Mouse (Mus musculus) heart, embryonic 11.5 days (tissue): ENCODE measurements at regions not wholly inside any gene's neighbourhood (a gene's known extent, or its start where the extent isn't known, plus 50 kb on each side); places are given as distances from the start of the nearest gene placed in this dataset.

Source experiments
- ATAC-seq: fragments of 200-750 bp; cut with Nextera tagmentation; replicated peaks from 2 replicates; pipeline ENCODE4 v1.8.0; 2017; ENCODE audit warnings: moderate library complexity; ENCODE audit not compliant: insufficient number of reproducible peaks, low FRiP score, low TSS enrichment
- H3K27ac ChIP-seq: fragments of 300-500 bp; sonication (generic); 2 replicates; pipeline ENCODE4 v1.5.1; 2014; ENCODE audit warnings: mild to moderate bottlenecking, low read depth, low read length
- H3K27me3 ChIP-seq: fragments of 300-500 bp; sonication (generic); 2 replicates; pipeline ENCODE4 v1.6.1; 2014; ENCODE audit warnings: mild to moderate bottlenecking, low read length, mixed read lengths; ENCODE audit not compliant: control insufficient read depth, insufficient read depth
- H3K36me3 ChIP-seq: fragments of 300-500 bp; sonication (generic); 2 replicates; pipeline ENCODE4 v1.6.1; 2014; ENCODE audit warnings: mild to moderate bottlenecking, low read length, moderate library complexity, mixed read lengths; ENCODE audit not compliant: control insufficient read depth, insufficient read depth
- H3K4me1 ChIP-seq: fragments of 300-500 bp; sonication (generic); 2 replicates; pipeline ENCODE4 v1.6.1; 2014; ENCODE audit warnings: low read length; ENCODE audit not compliant: control insufficient read depth, insufficient read depth
- H3K4me2 ChIP-seq: fragments of 300-500 bp; sonication (generic); 2 replicates; pipeline ENCODE4 v1.6.1; 2014; ENCODE audit warnings: mild to moderate bottlenecking, moderate library complexity
- H3K4me3 ChIP-seq: fragments of 300-500 bp; sonication (generic); 2 replicates; pipeline ENCODE4 v1.5.1; 2014; ENCODE audit warnings: low read depth, low read length
- H3K9ac ChIP-seq: fragments of 300-500 bp; sonication (generic); 2 replicates; pipeline ENCODE4 v1.6.1; 2014; ENCODE audit warnings: mild to moderate bottlenecking, low read depth, low read length, moderate library complexity
- H3K9me3 ChIP-seq: fragments of 300-500 bp; sonication (generic); replicated peaks from 2 replicates; pipeline ENCODE4 v1.6.1; 2016; ENCODE audit warnings: low read length; ENCODE audit not compliant: control insufficient read depth
- WGBS: fragments of 180-500 bp; shearing (Covaris S2); extraction: QIAGEN DNeasy Blood & Tissue Kit; methylation state at CpG from one replicate; pipeline ENCODE4 v1.1.7; 2014; ENCODE audit not compliant: insufficient replicate concordance; 5-methylcytosine and 5-hydroxymethylcytosine counted together

DNA sequence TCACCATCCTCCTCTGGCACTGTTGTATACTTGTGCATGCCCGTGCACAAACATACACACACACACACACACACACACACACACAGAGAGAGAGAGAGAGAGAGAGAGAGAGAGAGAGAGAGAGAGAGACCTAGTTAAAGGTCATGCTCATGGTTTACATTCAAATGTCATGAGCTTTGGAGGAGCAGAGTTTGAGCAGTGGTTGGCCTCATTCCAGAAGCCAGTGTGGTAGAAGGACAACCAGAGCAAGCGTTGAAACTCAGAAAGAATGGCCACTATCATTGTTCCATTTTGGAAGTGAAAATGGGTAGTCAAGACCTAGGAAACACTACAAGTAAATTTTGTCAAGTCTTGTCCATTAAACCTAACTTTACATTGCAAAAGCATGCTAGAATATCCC lies 79.6 kb upstream of the Frmd6 start:
- no peaks in the 10 kb centered on the region for H3K9me3 ChIP-seq
- WGBS: 83% methylated on average over 2 of the region's 2 CpGs
- H3K36me3 ChIP-seq: no peaks in the 10 kb centered on the region

DNA sequence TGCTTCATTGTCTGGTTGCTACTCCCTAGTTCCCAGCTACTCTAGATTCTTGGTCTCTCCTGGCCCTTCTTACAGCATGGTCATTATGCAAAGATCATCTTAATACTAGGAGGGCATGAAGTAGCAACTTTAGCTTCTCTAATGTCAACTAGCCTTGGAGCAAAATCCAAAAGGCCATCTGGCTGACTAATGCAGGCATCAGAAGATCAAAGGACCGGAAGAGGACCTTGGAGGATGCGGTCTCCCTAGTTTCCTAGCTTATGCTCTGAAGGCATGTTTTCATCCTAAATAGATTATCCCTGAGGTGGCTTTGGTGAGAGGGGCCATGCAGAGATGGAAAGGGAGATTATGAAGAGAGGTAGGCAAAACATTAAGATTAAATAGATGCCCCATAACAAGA lies 75.7 kb upstream of the Frmd6 start:
- Histone ChIP-seq H3K4me2 (no peak overlapping the region), H3K36me3 (no peaks in the 10 kb centered on the region), H3K27ac (no peak overlapping the region), H3K4me1 (no peaks in the 10 kb centered on the region), H3K9ac (no peak overlapping the region), H3K9me3 (no peaks in the 10 kb centered on the region), H3K4me3 (no peak overlapping the region), H3K27me3 (no peaks in the 10 kb centered on the region)
- ATAC-seq: no peak
- 74% methylated on average over 2 of the region's 2 CpGs for WGBS

More for the DNA sequence above, 79.6 kb upstream of the Frmd6 start:
- H3K4me1 ChIP-seq: no peaks in the 10 kb centered on the region
- H3K27ac ChIP-seq: no peak overlapping the region
- no peak for ATAC-seq
- no peaks in the 10 kb centered on the region for H3K27me3 ChIP-seq
- H3K9ac ChIP-seq: no peak overlapping the region
- no peak overlapping the region for H3K4me2 ChIP-seq
- no peak overlapping the region for H3K4me3 ChIP-seq

GRCm38 (mm10) chr12:70750651-70751578 lies 74.4 kb upstream of the Frmd6 start:
- no peaks in the 10 kb centered on the region for H3K4me1 ChIP-seq
- H3K27ac ChIP-seq: no peak overlapping the region
- no peaks in the 10 kb centered on the region for H3K27me3 ChIP-seq
- H3K36me3 ChIP-seq: no peaks in the 10 kb centered on the region
- 84% methylated on average over 7 of the region's 7 CpGs for WGBS
- H3K4me3 ChIP-seq: no peak overlapping the region
- no peaks in the 10 kb centered on the region for H3K9me3 ChIP-seq
- no peak overlapping the region for H3K9ac ChIP-seq
- H3K4me2 ChIP-seq: no peak overlapping the region
- ATAC-seq: no peak

GRCm38 (mm10) chr12:70752266-70752910 lies 72.9 kb upstream of the Frmd6 start:
- peak overlapping the region; percentile 44; the same call in 1 of the 2 replicates for H3K9ac ChIP-seq
- no peaks in the 10 kb centered on the region for H3K36me3 ChIP-seq
- H3K27ac ChIP-seq: peak overlapping the region; percentile 36; the same call in 1 of the 2 replicates
- ATAC-seq: no peak
- H3K4me3 ChIP-seq: no peak overlapping the region
- peak overlapping the region; percentile 23; the same call in 1 of the 2 replicates for H3K4me2 ChIP-seq
- no peaks in the 10 kb centered on the region for H3K27me3 ChIP-seq
- H3K9me3 ChIP-seq: no peaks in the 10 kb centered on the region
- 41% methylated on average over 11 of the region's 11 CpGs for WGBS
- H3K4me1 ChIP-seq: no peaks in the 10 kb centered on the region

DNA sequence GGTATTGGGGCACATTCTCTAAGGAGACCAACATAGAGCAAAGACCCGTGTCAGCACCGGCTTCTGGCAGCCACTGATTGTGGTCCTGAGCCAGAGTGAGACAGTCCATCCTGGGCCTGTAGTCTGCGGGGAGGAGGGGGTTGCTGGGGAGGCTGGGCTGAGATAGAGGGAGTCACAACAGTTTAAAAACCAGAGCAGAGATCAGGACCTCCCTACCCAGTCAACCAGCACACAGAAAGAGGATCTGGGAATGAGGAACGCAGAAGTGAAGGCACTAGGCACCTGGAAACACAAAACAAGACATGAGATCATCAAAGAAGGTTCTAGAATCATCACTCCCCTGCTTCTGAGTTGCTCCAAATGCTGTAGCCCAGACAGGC lies 72.4 kb upstream of the Frmd6 start:
- ATAC-seq: no peak

GRCm38 (mm10) chr12:70753458-70753857 lies 71.9 kb upstream of the Frmd6 start:
- no peak overlapping the region for H3K4me3 ChIP-seq
- ATAC-seq: no peak
- H3K9me3 ChIP-seq: no peaks in the 10 kb centered on the region
- H3K9ac ChIP-seq: no peak overlapping the region
- WGBS: 80% methylated on average over 3 of the region's 3 CpGs
- no peaks in the 10 kb centered on the region for H3K36me3 ChIP-seq
- H3K27ac ChIP-seq: no peak overlapping the region
- no peaks in the 10 kb centered on the region for H3K27me3 ChIP-seq
- no peak overlapping the region for H3K4me2 ChIP-seq
- no peaks in the 10 kb centered on the region for H3K4me1 ChIP-seq

More for the DNA sequence above, 72.4 kb upstream of the Frmd6 start:
- H3K4me2 ChIP-seq: no peak overlapping the region
- no peaks in the 10 kb centered on the region for H3K9me3 ChIP-seq
- H3K27me3 ChIP-seq: no peaks in the 10 kb centered on the region
- no peaks in the 10 kb centered on the region for H3K4me1 ChIP-seq
- peak overlapping the region; percentile 36; the same call in 1 of the 2 replicates for H3K27ac ChIP-seq
- H3K4me3 ChIP-seq: no peak overlapping the region
- WGBS: 43% methylated on average over 4 of the region's 4 CpGs
- no peak overlapping the region for H3K9ac ChIP-seq
- no peaks in the 10 kb centered on the region for H3K36me3 ChIP-seq

GRCm38 (mm10) chr12:70758080-70758479 lies 67.2 kb upstream of the Frmd6 start:
- 88% methylated on average over 6 of the region's 6 CpGs for WGBS
- no peak overlapping the region for H3K9ac ChIP-seq
- no peak for ATAC-seq
- no peak overlapping the region for H3K4me3 ChIP-seq
- no peak overlapping the region for H3K4me2 ChIP-seq
- H3K27me3 ChIP-seq: no peaks in the 10 kb centered on the region
- peaks cover 2% of the 10 kb centered on the region; the same call in 1 of the 2 replicates for H3K4me1 ChIP-seq
- H3K36me3 ChIP-seq: no peaks in the 10 kb centered on the region
- H3K27ac ChIP-seq: no peak overlapping the region
- H3K9me3 ChIP-seq: no peaks in the 10 kb centered on the region

DNA sequence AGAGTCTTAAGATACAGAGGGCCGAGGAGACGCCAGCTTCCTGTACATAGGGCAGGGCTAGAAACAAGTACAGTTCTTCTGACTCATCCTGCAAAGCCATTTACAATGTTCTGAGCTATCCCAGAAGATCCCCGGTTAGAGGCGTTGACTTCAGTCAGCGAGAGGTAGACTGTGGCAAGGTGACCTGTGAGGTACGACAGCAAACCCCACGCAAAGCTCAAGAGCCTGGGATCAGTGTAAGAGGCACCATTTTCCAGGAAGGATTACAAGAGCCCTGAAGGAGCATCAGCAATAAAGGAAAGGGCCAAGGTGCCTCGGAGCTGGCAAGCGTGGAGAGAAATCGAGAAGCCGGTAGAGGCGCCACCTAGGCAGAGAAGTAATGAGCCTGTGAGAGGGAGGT lies 61.8 kb upstream of the Frmd6 start:
- Histone ChIP-seq H3K4me1 (peaks cover 2% of the 10 kb centered on the region; the same call in 1 of the 2 replicates), H3K4me3 (no peak overlapping the region), H3K27ac (no peak overlapping the region), H3K9me3 (no peaks in the 10 kb centered on the region), H3K9ac (no peak overlapping the region), H3K27me3 (no peaks in the 10 kb centered on the region), H3K4me2 (no peak overlapping the region), H3K36me3 (no peaks in the 10 kb centered on the region)
- ATAC-seq: no peak
- 81% methylated on average over 12 of the region's 12 CpGs for WGBS
